Mouse (Mus musculus): ENCODE data around the gene Pan3. TPM values are rescaled to one million over a fixed set of nuclear protein-coding genes. Genes with fewer than 3 reads are reported as not detected.

Pan3 gene
- polyA plus RNA-seq, 1 experiment from 2014 or later: 29.9 TPM

DNA sequence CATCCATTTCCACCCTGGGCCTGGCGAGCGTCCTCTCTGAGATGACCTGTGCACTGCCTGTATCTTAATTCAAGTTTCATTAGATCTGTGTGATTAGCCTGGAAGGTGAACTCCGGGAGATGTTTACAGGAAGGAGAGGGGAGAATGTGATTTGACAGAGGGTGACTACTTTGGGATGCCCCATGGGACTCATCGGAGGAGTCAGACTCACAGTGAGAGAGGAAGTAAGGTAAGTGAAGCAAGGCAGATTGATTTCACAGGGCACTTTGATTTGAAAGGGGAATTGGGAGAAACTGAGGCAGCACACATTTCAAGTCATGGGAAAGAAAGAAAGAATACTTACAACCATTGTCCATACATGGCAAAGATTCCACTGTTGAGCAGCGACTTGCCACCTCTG, 23.8 kb upstream of the Pan3 start:
- Histone ChIP-seq H3K4me1 (ENCODE audit: insufficient read depth) (no peaks in the 10 kb centered on the region), H3K4me3 (ENCODE audit: low read depth, low read length) (no peak overlapping the region), H3K36me3 (replicated peaks; ENCODE audit: insufficient read depth, low read length) (no peaks in the 10 kb centered on the region), H3K4me2 (ENCODE audit: low read depth, low read length) (no peak overlapping the region), H3K9ac (replicated peaks) (no peak overlapping the region), H3K27ac (ENCODE audit: low read depth) (no peak overlapping the region), H3K27me3 (ENCODE audit: insufficient read depth, low read length) (peaks cover 2% of the 10 kb centered on the region), H3K9me3 (ENCODE audit: low read length) (no peaks in the 10 kb centered on the region)
- no peak for TF ChIP-seq CTCF (IDR thresholded peaks at IDR 0.05; ENCODE audit: low read depth)
- no peak for TF ChIP-seq EP300 (IDR thresholded peaks at IDR 0.05; ENCODE audit: low read depth)
- WGBS (ENCODE audit: insufficient replicate concordance): 75% methylated on average over 5 of the region's 5 CpGs
- DNase-seq (no peak), ATAC-seq (no peak)

DNA sequence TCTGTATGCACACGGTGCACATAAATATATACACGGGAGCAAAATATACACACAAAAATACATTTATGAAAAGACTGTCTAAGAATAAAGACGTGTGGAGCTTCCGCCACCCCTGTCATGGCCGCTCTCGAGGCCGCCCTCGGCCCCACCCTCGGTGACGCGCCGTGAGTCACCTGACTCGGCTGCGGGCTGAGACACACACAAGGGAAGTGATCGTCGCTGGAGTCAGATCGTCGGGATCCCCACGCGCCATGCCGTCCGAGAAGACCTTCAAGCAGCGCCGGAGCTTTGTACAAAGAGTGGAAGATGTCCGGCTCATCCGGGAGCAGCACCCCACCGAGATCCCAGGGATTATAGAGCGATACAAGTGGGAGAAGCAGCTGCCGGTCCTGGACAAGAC, 21.2 kb upstream of the Pan3 start:
- WGBS (ENCODE audit: insufficient replicate concordance): 68% methylated on average over 29 of the region's 29 CpGs
- Histone ChIP-seq H3K9ac (replicated peaks) (no peak overlapping the region), H3K4me3 (ENCODE audit: low read depth, low read length) (0 out of 2 replicates have a peak overlapping the region, but pooled peaks have one; percentile 6), H3K9me3 (ENCODE audit: low read length) (no peaks in the 10 kb centered on the region), H3K27me3 (ENCODE audit: insufficient read depth, low read length) (no peaks in the 10 kb centered on the region), H3K4me1 (ENCODE audit: insufficient read depth) (no peaks in the 10 kb centered on the region), H3K27ac (ENCODE audit: low read depth) (no peak overlapping the region), H3K36me3 (replicated peaks; ENCODE audit: insufficient read depth, low read length) (no peaks in the 10 kb centered on the region), H3K4me2 (ENCODE audit: low read depth, low read length) (peak overlapping the region; percentile 26; the same call in 1 of the 2 replicates)
- TF ChIP-seq EP300 (IDR thresholded peaks at IDR 0.05; ENCODE audit: low read depth) (no peak), CTCF (IDR thresholded peaks at IDR 0.05; ENCODE audit: low read depth) (no peak)
- 0 out of 2 replicates have a peak, but pooled peaks have one; percentile 38 for ATAC-seq
- peak; percentile 29 for DNase-seq

DNA sequence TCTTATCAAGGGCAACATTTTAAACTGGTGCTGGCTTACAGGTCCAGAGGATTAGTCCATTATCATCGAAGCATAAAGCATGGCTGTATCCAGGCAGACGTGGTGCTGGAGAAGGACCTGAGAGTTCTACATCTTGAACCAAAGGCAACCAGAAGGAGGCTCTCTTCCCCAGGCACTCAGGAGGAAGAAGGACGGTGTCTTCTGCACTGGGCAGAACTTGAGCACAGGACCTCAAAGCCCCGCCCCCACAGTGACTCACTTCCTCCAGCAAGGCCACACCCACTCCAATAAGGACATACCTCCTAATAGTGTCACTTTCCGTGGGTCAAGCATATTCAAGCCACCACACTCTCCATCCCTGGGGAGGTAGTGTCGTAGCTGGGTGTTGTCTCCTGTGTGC, 19.4 kb upstream of the Pan3 start:
- Histone ChIP-seq H3K9me3 (ENCODE audit: low read length) (no peaks in the 10 kb centered on the region), H3K4me2 (ENCODE audit: low read depth, low read length) (no peak overlapping the region), H3K36me3 (replicated peaks; ENCODE audit: insufficient read depth, low read length) (no peaks in the 10 kb centered on the region), H3K9ac (replicated peaks) (no peak overlapping the region), H3K4me1 (ENCODE audit: insufficient read depth) (no peaks in the 10 kb centered on the region), H3K4me3 (ENCODE audit: low read depth, low read length) (no peak overlapping the region), H3K27ac (ENCODE audit: low read depth) (no peak overlapping the region), H3K27me3 (ENCODE audit: insufficient read depth, low read length) (no peaks in the 10 kb centered on the region)
- DNase-seq: no peak
- ATAC-seq: no peak
- WGBS (ENCODE audit: insufficient replicate concordance): 75% methylated on average over 6 of the region's 6 CpGs
- no peak for TF ChIP-seq CTCF (IDR thresholded peaks at IDR 0.05; ENCODE audit: low read depth)
- no peak for TF ChIP-seq EP300 (IDR thresholded peaks at IDR 0.05; ENCODE audit: low read depth)

DNA sequence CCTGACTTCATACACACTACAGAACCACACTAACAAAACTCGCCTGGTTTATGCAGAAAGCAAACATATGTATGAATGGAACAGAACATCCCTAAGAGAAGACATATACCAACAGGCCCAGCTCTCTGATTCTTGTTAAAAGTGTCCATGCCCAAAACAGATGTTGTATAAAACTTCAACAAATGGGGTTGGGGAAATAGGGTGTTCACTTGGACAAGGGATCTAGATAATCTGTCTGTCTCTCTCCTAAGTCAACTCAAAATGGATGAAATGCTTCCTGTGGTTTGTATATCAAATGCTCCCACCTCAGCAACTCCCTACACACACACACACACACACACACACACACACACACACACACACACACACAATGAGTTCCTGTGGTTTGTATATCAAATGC, 12.0 kb upstream of the Pan3 start:
- ATAC-seq (no peak), DNase-seq (no peak)
- Histone ChIP-seq H3K36me3 (replicated peaks; ENCODE audit: insufficient read depth, low read length) (no peaks in the 10 kb centered on the region), H3K27me3 (ENCODE audit: insufficient read depth, low read length) (no peaks in the 10 kb centered on the region), H3K9me3 (ENCODE audit: low read length) (no peaks in the 10 kb centered on the region), H3K9ac (replicated peaks) (no peak overlapping the region), H3K4me1 (ENCODE audit: insufficient read depth) (peaks cover 4% of the 10 kb centered on the region), H3K4me2 (ENCODE audit: low read depth, low read length) (no peak overlapping the region), H3K4me3 (ENCODE audit: low read depth, low read length) (no peak overlapping the region), H3K27ac (ENCODE audit: low read depth) (no peak overlapping the region)
- WGBS (ENCODE audit: insufficient replicate concordance): 52% methylated on average over 1 of the region's 1 CpGs
- no peak for TF ChIP-seq EP300 (IDR thresholded peaks at IDR 0.05; ENCODE audit: low read depth)

DNA sequence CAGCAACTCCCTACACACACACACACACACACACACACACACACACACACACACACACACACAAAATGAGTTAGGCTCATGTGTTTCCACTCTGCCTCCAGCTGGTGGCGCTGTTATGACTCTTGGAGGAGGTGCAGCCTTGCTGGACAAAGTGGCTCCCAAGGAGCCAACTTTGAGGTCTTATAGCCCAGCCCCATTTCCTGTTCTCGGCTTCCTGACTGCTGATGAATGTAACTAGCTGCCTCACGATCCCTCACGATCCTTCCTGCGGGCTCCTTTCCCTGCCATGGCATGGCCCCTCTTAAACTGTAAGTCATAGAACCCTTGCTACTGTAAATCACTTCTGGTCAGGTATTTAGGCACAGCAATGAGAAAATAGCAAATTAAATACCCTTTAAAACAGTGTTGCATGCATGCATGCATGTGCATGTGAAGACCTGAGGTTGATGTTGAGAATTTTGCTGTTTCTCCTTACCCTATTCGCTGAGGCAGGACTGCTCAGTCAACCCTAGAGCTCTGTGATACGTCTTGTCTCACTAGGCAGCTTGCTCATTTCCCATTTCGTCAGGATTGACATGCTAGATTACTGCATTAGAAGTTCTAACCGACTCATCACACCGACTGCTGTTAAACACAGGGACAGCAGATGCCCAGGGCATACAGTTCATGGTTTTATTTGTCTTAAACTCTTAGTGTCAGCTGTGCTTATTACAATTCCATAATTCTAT, 11.4 kb upstream of the Pan3 start:
- TF ChIP-seq EP300 (IDR thresholded peaks at IDR 0.05; ENCODE audit: low read depth): no peak
- peak; percentile 81 for TF ChIP-seq CTCF (IDR thresholded peaks at IDR 0.05; ENCODE audit: low read depth)
- peak overlapping the region; percentile 61 for H3K4me2 ChIP-seq (ENCODE audit: low read depth, low read length)
- 15% methylated on average over 10 of the region's 10 CpGs for WGBS (ENCODE audit: insufficient replicate concordance)
- H3K4me1 ChIP-seq (ENCODE audit: insufficient read depth): peaks cover 4% of the 10 kb centered on the region
- DNase-seq: peak; percentile 74
- ATAC-seq: peak; percentile 84
- no peaks in the 10 kb centered on the region for H3K27me3 ChIP-seq (ENCODE audit: insufficient read depth, low read length)
- no peaks in the 10 kb centered on the region for H3K36me3 ChIP-seq (replicated peaks; ENCODE audit: insufficient read depth, low read length)
- no peaks in the 10 kb centered on the region for H3K9me3 ChIP-seq (ENCODE audit: low read length)
- H3K9ac ChIP-seq (replicated peaks): 0 out of 2 replicates have a peak overlapping the region, but pooled peaks have one; percentile 11
- peak overlapping the region; percentile 49 for H3K27ac ChIP-seq (ENCODE audit: low read depth)
- H3K4me3 ChIP-seq (ENCODE audit: low read depth, low read length): peak overlapping the region; percentile 15; the same call in 1 of the 2 replicates

DNA sequence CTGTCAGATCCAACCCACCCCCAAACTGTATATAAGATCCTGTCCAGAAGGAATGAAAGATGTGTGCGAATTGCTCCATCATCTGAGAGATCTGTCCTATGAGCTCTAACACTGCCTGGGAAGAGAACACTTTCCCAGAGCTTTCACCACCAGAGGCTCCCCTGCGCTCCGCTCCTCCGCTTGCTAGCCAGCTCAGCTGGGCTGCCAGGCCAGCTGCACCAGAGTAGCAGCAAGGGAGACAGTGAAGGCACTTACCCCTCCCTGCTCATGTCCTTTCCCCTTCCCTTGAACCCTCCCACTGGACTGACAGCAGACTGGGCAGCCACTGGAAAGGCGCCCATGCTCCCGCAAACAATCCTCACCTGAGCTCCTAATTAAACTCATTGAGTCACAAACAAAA, 6.3 kb upstream of the Pan3 start:
- ATAC-seq (no peak), DNase-seq (no peak)
- H3K4me2 ChIP-seq (ENCODE audit: low read depth, low read length): no peak overlapping the region
- H3K9ac ChIP-seq (replicated peaks): no peak overlapping the region
- WGBS (ENCODE audit: insufficient replicate concordance): 73% methylated on average over 6 of the region's 6 CpGs
- no peaks in the 10 kb centered on the region for H3K9me3 ChIP-seq (ENCODE audit: low read length)
- no peaks in the 10 kb centered on the region for H3K27me3 ChIP-seq (ENCODE audit: insufficient read depth, low read length)
- H3K4me1 ChIP-seq (ENCODE audit: insufficient read depth): peaks cover 11% of the 10 kb centered on the region
- no peak overlapping the region for H3K27ac ChIP-seq (ENCODE audit: low read depth)
- H3K4me3 ChIP-seq (ENCODE audit: low read depth, low read length): no peak overlapping the region
- H3K36me3 ChIP-seq (replicated peaks; ENCODE audit: insufficient read depth, low read length): no peaks in the 10 kb centered on the region
- TF ChIP-seq CTCF (IDR thresholded peaks at IDR 0.05; ENCODE audit: low read depth) (no peak), EP300 (IDR thresholded peaks at IDR 0.05; ENCODE audit: low read depth) (no peak)
